Mouse (Mus musculus): ENCODE measurements at regions not wholly inside any gene's neighbourhood (a gene's known extent, or its start where the extent isn't known, plus 50 kb on each side); places are given as distances from the start of the nearest gene placed in this dataset.
"Not testable (repeated sequence)": the region's sequence is repeated elsewhere in the genome, so short reads cannot be mapped to it uniquely, and the experiment has no call there.

DNA sequence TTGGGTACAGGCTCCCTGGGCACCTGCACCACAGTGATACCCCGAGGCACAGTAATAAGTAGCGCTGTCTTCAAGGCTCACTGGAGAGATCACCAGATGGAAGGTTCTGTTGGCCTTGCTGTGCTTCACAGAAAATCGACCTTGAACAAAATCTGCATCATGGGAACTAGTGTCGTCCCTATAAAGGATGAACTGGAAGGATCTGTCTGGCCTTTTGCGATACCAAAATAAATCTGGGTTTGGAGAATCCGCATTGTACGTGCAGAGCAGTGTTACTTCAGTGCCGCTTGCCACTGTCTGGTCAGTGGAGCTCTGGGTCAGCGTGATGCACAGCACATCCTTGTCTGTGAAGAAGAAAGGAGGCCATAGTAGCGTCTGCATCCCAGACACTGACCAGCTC, 105.3 kb downstream of the Dad1 start:
- no peak for DNase-seq (ENCODE audit: low spot score)

DNA sequence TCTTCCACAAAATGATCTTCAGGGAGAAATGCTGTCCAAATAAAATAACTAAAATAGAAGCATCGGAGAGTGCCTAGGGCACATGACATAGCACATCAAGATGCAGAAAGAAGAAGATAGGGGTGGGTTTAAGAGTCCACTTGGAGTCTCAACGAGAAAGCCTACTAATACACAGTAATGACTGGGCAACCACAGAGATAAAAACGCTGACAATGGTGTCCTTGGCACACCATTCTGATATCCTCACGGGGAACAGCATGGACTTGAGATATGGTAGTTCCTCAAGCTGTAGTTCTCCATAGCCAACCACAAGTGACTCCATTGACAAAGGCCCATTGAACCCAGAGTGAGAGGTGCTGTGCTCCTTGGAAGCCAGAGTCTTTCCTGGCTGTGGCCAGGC, 105.8 kb downstream of the Dad1 start:
- no peak for DNase-seq (ENCODE audit: low spot score)

DNA sequence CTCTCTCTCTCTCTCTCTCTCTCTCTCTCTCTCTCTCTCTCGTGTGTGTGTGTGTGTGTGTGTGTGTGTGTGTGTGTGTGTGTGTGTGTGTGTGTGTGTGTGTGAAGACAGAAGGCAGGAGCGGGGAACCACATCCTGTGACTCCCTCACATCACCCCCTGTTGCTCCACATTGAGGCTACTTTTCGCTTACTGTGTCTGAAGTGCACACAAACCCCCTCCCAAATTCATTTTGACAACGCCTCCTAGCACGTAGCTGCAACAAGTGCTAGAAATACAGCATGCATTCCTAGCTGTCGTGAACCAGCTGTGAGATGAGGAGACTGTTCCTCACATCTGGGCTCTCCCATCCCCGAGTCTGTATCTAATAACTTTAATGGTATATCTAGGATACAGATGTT, 106.4 kb downstream of the Dad1 start:
- DNase-seq (ENCODE audit: low spot score) = no peak

GRCm38 (mm10) chr14:54145743-54146741, 107.9 kb downstream of the Dad1 start:
- DNase-seq (ENCODE audit: low spot score) = no peak

DNA sequence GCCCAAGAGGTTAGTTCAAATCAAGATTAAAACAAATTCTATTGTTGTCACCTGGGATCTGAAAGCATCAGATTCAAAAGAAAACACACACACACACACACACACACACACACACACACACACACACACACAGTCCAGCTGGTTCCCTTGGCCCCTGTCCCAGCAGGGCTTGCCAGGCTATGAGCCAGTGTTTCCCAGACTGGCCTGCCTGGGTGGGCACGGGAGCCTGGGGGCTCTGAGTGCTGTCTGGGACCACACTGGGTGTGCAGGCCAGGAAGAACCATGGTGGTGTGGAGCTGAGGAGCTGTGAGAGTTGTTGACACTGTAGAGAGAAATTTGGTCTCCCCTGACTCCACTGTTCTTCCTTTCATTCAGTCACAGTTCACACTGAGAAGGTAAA, 110.1 kb downstream of the Dad1 start:
- no peak for DNase-seq (ENCODE audit: low spot score)

- no peak for DNase-seq (ENCODE audit: low spot score)
These were observed 115.6 kb downstream of the Dad1 start for GRCm38 (mm10) chr14:54138288-54138687.

DNA sequence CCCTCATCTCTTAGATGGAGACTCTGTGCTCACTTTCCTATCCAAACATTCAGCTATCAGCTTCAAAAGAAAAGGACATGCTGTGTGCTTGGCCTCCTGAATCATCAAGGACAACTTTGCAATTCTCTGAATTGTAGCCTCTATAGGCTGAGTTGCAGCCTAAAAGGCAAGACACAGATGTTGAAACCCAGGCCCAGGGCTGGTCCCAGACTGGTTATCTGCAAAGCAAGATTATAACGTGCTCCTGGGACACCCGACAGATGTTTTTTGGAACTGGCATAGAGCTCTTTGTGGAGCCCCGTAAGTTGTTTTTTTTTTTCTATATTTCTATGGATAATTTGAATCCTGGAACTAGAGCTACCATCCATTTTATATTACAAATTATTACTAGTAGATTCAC, 117.4 kb downstream of the Dad1 start:
- no peak for DNase-seq (ENCODE audit: low spot score)

- no peak for DNase-seq (ENCODE audit: low spot score)
These were observed 125.6 kb downstream of the Dad1 start for GRCm38 (mm10) chr14:54128334-54128733.

DNA sequence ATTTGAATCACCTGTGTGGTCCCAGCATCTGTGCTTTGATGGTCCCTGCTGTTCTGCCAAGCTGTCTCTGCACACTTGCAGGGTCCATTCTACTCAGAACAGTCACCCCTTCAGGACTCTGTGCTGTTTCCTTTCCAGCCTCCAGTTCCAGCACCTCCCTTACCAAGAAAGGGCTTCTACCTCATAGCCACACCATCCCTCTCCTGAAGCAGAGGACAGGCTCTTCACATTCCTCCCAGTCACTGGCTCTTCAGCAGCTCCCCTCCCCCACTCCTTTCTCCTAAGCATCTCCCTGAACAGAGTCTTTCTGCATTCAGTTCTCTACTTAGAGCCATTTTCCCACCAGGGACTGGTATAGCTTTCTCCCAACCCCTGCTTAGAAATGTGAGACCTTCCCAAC, 128.4 kb downstream of the Dad1 start:
- no peak for DNase-seq (ENCODE audit: low spot score)

- DNase-seq (ENCODE audit: low spot score) = no peak
These were observed 131.9 kb downstream of the Dad1 start for GRCm38 (mm10) chr14:54121973-54122372.

DNA sequence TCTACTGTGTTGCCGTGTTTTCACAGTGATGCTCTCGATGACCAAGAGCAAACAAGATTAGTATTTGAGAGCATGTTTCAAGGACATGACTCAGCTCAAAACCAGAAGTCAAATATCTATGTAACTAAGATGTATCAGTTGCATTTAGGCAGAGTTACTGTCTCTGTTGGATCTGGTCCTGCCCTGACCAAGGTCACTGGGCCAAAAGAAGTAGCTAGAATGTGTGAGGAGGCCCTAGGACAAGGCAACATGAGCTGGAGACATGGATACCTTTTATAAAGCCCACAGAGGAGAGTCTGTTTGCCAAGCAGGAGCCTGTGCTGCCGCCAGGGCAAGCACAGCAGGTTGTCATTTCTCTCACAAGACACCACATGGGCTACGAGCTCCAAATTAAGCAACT, 132.6 kb downstream of the Dad1 start:
- no peak for DNase-seq (ENCODE audit: low spot score)

- no peak for DNase-seq (ENCODE audit: low spot score)
These were observed 133.7 kb downstream of the Dad1 start for GRCm38 (mm10) chr14:54120194-54120593.

GRCm38 (mm10) chr14:54117607-54118006, 136.3 kb downstream of the Dad1 start:
- DNase-seq (ENCODE audit: low spot score) = not testable (repeated sequence)

DNA sequence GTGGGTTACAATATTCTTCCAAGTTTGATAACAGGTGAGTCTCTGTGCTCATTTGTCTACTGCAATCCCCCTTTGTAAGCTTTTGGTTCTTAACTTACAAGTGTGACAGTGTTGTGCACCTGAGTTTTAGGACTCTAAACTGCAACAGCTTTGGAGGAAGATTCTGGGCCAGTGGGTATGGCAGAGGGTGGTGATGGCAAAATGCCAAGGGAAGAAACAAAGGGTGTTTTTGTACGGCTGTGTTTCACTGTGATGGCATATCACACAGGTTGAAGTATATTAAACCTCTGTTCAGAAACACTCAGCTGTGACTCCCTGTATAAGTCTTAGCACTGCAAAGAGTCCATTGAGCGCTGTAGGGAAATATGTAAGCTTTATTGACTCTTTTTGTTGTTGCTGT, 140.7 kb downstream of the Dad1 start:
- no peak for DNase-seq (ENCODE audit: low spot score)

DNA sequence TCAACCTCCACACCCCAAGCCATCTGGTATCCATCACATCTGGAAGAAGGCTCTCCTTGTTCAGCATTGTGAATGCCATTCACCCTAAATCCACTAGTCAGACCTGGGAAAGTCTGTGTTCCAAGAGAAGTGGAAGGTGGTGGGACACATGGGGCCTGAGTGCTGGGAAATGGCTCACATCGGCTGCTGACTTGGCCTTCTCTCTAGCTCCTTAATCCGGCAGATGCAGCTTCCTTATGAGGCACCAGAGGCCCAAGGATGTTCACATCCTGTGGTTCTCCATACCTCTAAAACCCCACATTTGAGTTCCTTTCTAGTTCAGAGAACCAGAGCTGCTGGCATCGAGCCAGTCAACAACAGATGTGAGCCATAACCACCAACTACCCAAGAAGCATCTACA, 142.9 kb downstream of the Dad1 start:
- no peak for DNase-seq (ENCODE audit: low spot score)

GRCm38 (mm10) chr14:54109129-54109528, 144.8 kb downstream of the Dad1 start:
- DNase-seq (ENCODE audit: low spot score) = no peak

- DNase-seq (ENCODE audit: low spot score) = peak; percentile 55
These were observed 145.4 kb downstream of the Dad1 start for GRCm38 (mm10) chr14:54108311-54109074.

- DNase-seq (ENCODE audit: low spot score) = no peak
These were observed 146.6 kb downstream of the Dad1 start for GRCm38 (mm10) chr14:54107204-54107796.

- DNase-seq (ENCODE audit: low spot score) = peak; percentile 27
These were observed 149.7 kb downstream of the Dad1 start for GRCm38 (mm10) chr14:54104243-54104642.

DNA sequence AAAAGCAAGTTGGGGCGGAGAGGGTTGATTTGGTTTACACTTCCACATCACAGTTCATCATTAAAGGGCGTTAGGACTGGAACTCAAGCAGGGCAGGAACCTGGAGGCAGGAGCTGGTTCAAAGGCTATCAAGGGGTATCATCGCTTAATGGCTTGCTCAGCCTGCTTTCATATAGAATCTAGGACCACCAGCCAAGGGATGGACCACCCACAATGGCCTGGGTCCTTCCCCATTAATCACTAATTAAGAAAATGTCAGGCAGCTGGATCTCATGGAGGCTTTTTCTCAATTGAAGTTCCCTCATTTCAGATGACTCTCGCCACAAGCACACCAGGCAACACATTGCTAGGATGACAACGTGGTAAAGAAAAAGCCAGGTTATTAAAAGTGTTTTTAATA, 150.4 kb downstream of the Dad1 start:
- DNase-seq (ENCODE audit: low spot score) = no peak

- no peak for DNase-seq (ENCODE audit: low spot score)
These were observed 150.8 kb downstream of the Dad1 start for GRCm38 (mm10) chr14:54103115-54103514.

- DNase-seq (ENCODE audit: low spot score) = no peak
These were observed 152.1 kb downstream of the Dad1 start for GRCm38 (mm10) chr14:54101775-54102174.

DNA sequence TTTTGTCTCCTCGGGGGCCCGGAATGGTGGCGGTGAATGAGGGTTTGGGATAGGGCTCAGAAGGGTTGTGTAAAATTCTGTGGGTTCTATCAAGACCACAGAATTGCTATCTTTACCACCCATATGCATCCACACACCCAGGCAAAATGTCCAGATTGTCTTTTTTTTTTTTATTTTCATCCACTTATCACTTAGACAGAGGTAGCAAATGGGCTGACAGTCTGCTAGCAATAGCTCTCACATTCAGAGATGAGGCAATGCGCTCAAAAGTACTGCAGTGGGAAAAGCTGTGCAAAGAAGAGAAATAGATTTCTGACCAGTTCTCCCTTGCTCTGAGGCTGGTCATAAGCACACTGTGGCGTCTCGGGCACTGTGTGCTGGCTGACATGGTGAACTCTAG, 154.5 kb downstream of the Dad1 start:
- no peak for DNase-seq (ENCODE audit: low spot score)

Data from ovary, postnatal 14 days (tissue).